Mouse (Mus musculus) leukemia stem cell, adult 10-12 weeks (primary cell): ENCODE measurements around the gene E130116L18Rik. TPM values are rescaled to one million over a fixed set of nuclear protein-coding genes. Genes with fewer than 3 reads are reported as not detected.

Source experiments
- polyA plus RNA-seq: library from polyadenylated mRNA; stranded (reverse); fragments of >175 nt; gene quantifications from 2 replicates; pipeline ENCODE4 v1.2.3, GENCODE M21; 2012; ENCODE audit warnings: low replicate concordance

E130116L18Rik gene
- not detected in 2 replicates for polyA plus RNA-seq

GRCm38 (mm10) chr5:25222752-25223702 is at the start of gene E130116L18Rik:
Gene E130116L18Rik (minus strand): TSS chr5:25223153.

GRCm38 (mm10) chr5:25221604-25222003 is 1.3 kb downstream of the E130116L18Rik start, which contains the start of gene Galnt11:
Gene Galnt11 (plus strand): TSS chr5:25221904.

DNA sequence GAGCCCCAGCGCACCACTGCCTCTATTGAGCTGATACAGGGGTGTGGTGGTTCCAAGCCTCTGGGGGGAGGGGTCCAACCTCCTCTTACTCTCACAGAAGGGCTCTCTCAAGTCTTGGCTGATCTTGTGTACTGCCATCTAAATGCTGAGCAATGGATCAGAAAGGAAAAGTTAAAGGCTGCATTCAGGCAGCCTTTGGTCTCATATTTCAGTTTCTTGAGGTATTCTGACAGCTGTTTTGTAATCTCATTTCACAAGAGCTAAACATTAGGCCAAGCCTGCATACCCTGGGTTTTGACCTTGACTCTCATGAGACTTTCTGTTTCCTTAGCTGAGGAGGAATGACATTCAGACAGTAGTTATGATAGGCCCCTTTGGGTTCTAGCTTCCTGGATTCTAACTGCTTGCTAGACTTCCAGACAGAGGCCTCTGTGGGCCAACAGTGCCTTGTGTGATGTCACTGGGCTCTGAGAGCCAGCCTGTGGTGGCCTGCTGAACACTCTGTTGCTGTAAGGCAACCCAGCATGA is 41.9 kb downstream of the E130116L18Rik start, which contains the start of gene Galntl5:
Gene Galntl5 (plus strand): TSS at position 457 of the 528 bp plus-strand sequence.

Other genes with a start within 250 kb of the E130116L18Rik start
- gene Prkag2, start 122.5 kb downstream of the E130116L18Rik start, polyA plus RNA-seq, result 2.1 and 2.8 TPM in 2 replicates
- not detected in 2 replicates for gene Galntl5, start 41.7 kb downstream of the E130116L18Rik start, polyA plus RNA-seq
- 0.38 and 1.2 TPM in 2 replicates for gene Galnt11, start 1.2 kb downstream of the E130116L18Rik start, polyA plus RNA-seq